Mouse (Mus musculus) lung, postnatal 0 days (tissue): ENCODE data around the gene Mical3. TPM values are rescaled to one million over a fixed set of nuclear protein-coding genes. Genes with fewer than 3 reads are reported as not detected.
A peak's percentile ranks its signal among the peaks of the same experiment; 100 is the strongest.

Experiments
- ATAC-seq: fragments of 200-750 bp; cut with Nextera tagmentation; 2 replicates; pipeline ENCODE4 v1.8.0; 2017; ENCODE audit warnings: moderate library complexity
- DNase-seq: peaks from one replicate; pipeline ENCODE4 v3.0.0-alpha.2; 2016; ENCODE audit warnings: low spot score
- H3K27ac ChIP-seq: fragments of 300-500 bp; sonication (generic); 2 replicates; pipeline ENCODE4 v1.5.1; 2014; ENCODE audit warnings: antibody characterized with exemption, mild to moderate bottlenecking, low read length, mixed read lengths
- H3K27me3 ChIP-seq: fragments of 300-500 bp; sonication (generic); replicated peaks from 2 replicates; pipeline ENCODE4 v1.6.1; 2014; ENCODE audit warnings: low read length, mixed read lengths; ENCODE audit not compliant: insufficient read depth
- H3K36me3 ChIP-seq: fragments of 300-500 bp; sonication (generic); 2 replicates; pipeline ENCODE4 v1.6.1; 2014; ENCODE audit warnings: low read length, mixed read lengths; ENCODE audit not compliant: insufficient read depth
- H3K4me1 ChIP-seq: fragments of 300-500 bp; sonication (generic); 2 replicates; pipeline ENCODE4 v1.6.1; 2014; ENCODE audit warnings: antibody characterized with exemption, low read depth, low read length, mixed read lengths; ENCODE audit not compliant: insufficient read depth
- H3K4me2 ChIP-seq: fragments of 300-500 bp; sonication (generic); replicated peaks from 2 replicates; pipeline ENCODE4 v1.6.1; 2014; ENCODE audit warnings: low read depth, mild to moderate bottlenecking, low read length, moderate library complexity, mixed read lengths
- H3K4me3 ChIP-seq: fragments of 300-500 bp; sonication (generic); 2 replicates; pipeline ENCODE4 v1.5.1; 2014; ENCODE audit warnings: low read depth, low read length
- H3K9ac ChIP-seq: fragments of 300-500 bp; sonication (generic); replicated peaks from 2 replicates; pipeline ENCODE4 v1.6.1; 2014; ENCODE audit warnings: low read depth, mild to moderate bottlenecking
- H3K9me3 ChIP-seq: fragments of 300-500 bp; sonication (generic); 2 replicates; pipeline ENCODE4 v1.6.1; 2016; ENCODE audit warnings: low read length, mixed read lengths
- CTCF ChIP-seq: IDR thresholded peaks from 2 replicates; pipeline ENCODE4 v1.5.1; 2016; ENCODE audit warnings: antibody characterized with exemption, mild to moderate bottlenecking
- EP300 ChIP-seq: IDR thresholded peaks from 2 replicates; pipeline ENCODE4 v1.6.1; 2016; ENCODE audit warnings: antibody characterized with exemption, mild to moderate bottlenecking, control low read depth
- WGBS: fragments of 180-500 bp; shearing (Covaris S2); extraction: QIAGEN DNeasy Blood & Tissue Kit; methylation state at CpG from one replicate; pipeline ENCODE4 v1.1.7; 2014; 5-methylcytosine and 5-hydroxymethylcytosine counted together
- polyA plus RNA-seq: library from polyadenylated mRNA; unstranded; fragments of >200 nt; fragmentation: Nextera tagmentation; extraction: Ambion mirVana; gene quantifications from 2 replicates; pipeline ENCODE4 v1.2.1, GENCODE M21; 2015

Gene Mical3
- polyA plus RNA-seq, 1 experiment from 2014 or later = 12.8 TPM

- no peak overlapping the region for H3K27ac ChIP-seq
- DNase-seq = peak; percentile 70
- H3K27me3 ChIP-seq = no peaks in the 10 kb centered on the region
- WGBS = 52% methylated on average over 5 of the region's 5 CpGs
- H3K4me2 ChIP-seq = no peak overlapping the region
- H3K9ac ChIP-seq = no peak overlapping the region
- no peak overlapping the region for H3K4me3 ChIP-seq
- H3K9me3 ChIP-seq = no peaks in the 10 kb centered on the region
- no peaks in the 10 kb centered on the region for H3K4me1 ChIP-seq
- no peaks in the 10 kb centered on the region for H3K36me3 ChIP-seq
- peak; percentile 78 for ATAC-seq
- TF ChIP-seq CTCF (no peak), EP300 (no peak)
Measured at GRCm38 (mm10) chr6:121122739-121123241, 8.0 kb downstream of the Mical3 start.

GRCm38 (mm10) chr6:121120776-121121175, 10.0 kb downstream of the Mical3 start:
- TF ChIP-seq EP300 (no peak), CTCF (no peak)
- H3K27me3 ChIP-seq = no peaks in the 10 kb centered on the region
- no peak overlapping the region for H3K9ac ChIP-seq
- H3K27ac ChIP-seq = no peak overlapping the region
- ATAC-seq = no peak; the same call in 1 of the 2 replicates
- no peak for DNase-seq
- H3K9me3 ChIP-seq = no peaks in the 10 kb centered on the region
- no peak overlapping the region for H3K4me3 ChIP-seq
- WGBS = 33% methylated on average over 7 of the region's 7 CpGs
- H3K36me3 ChIP-seq = no peaks in the 10 kb centered on the region
- H3K4me1 ChIP-seq = no peaks in the 10 kb centered on the region
- no peak overlapping the region for H3K4me2 ChIP-seq

- H3K36me3 ChIP-seq = no peaks in the 10 kb centered on the region
- 50% methylated on average over 15 of the region's 15 CpGs for WGBS
- no peak for TF ChIP-seq EP300
- TF ChIP-seq CTCF = no peak
- H3K9me3 ChIP-seq = no peaks in the 10 kb centered on the region
- no peak overlapping the region for H3K4me3 ChIP-seq
- H3K4me1 ChIP-seq = no peaks in the 10 kb centered on the region
- H3K27ac ChIP-seq = no peak overlapping the region
- DNase-seq (no peak), ATAC-seq (peak; percentile 54)
- no peaks in the 10 kb centered on the region for H3K27me3 ChIP-seq
- no peak overlapping the region for H3K9ac ChIP-seq
- no peak overlapping the region for H3K4me2 ChIP-seq
Measured at GRCm38 (mm10) chr6:121117971-121118755, 12.6 kb downstream of the Mical3 start.

- no peaks in the 10 kb centered on the region for H3K4me1 ChIP-seq
- no peak for DNase-seq
- H3K27me3 ChIP-seq = no peaks in the 10 kb centered on the region
- H3K9me3 ChIP-seq = no peaks in the 10 kb centered on the region
- no peak overlapping the region for H3K27ac ChIP-seq
- no peaks in the 10 kb centered on the region for H3K36me3 ChIP-seq
- WGBS = 76% methylated on average over 4 of the region's 4 CpGs
- no peak overlapping the region for H3K4me3 ChIP-seq
- H3K9ac ChIP-seq = no peak overlapping the region
- TF ChIP-seq EP300 = no peak
- TF ChIP-seq CTCF = peak; percentile 54
- no peak overlapping the region for H3K4me2 ChIP-seq
- ATAC-seq = no peak
Measured at GRCm38 (mm10) chr6:121117142-121117541, 13.7 kb downstream of the Mical3 start.

GRCm38 (mm10) chr6:121116434-121116833, 14.4 kb downstream of the Mical3 start:
- Histone ChIP-seq H3K4me2 (no peak overlapping the region), H3K36me3 (no peaks in the 10 kb centered on the region), H3K9ac (no peak overlapping the region), H3K4me1 (no peaks in the 10 kb centered on the region), H3K9me3 (no peaks in the 10 kb centered on the region), H3K27me3 (no peaks in the 10 kb centered on the region), H3K4me3 (no peak overlapping the region), H3K27ac (no peak overlapping the region)
- WGBS = 44% methylated on average over 10 of the region's 10 CpGs
- DNase-seq = no peak
- ATAC-seq = no peak
- no peak for TF ChIP-seq CTCF
- no peak for TF ChIP-seq EP300

- no peak overlapping the region for H3K4me3 ChIP-seq
- ATAC-seq (no peak), DNase-seq (peak; percentile 70)
- 42% methylated on average over 10 of the region's 10 CpGs for WGBS
- no peaks in the 10 kb centered on the region for H3K36me3 ChIP-seq
- H3K9ac ChIP-seq = no peak overlapping the region
- H3K4me2 ChIP-seq = no peak overlapping the region
- H3K27me3 ChIP-seq = no peaks in the 10 kb centered on the region
- peaks cover 3% of the 10 kb centered on the region; the same call in 1 of the 2 replicates for H3K4me1 ChIP-seq
- peak overlapping the region; percentile 20 for H3K27ac ChIP-seq
- no peaks in the 10 kb centered on the region for H3K9me3 ChIP-seq
- TF ChIP-seq EP300 (peak; percentile 19; the same call in 1 of the 2 replicates), CTCF (no peak)
Measured at GRCm38 (mm10) chr6:121111448-121112055, 19.2 kb downstream of the Mical3 start.
